In the genomic region with DNA sequence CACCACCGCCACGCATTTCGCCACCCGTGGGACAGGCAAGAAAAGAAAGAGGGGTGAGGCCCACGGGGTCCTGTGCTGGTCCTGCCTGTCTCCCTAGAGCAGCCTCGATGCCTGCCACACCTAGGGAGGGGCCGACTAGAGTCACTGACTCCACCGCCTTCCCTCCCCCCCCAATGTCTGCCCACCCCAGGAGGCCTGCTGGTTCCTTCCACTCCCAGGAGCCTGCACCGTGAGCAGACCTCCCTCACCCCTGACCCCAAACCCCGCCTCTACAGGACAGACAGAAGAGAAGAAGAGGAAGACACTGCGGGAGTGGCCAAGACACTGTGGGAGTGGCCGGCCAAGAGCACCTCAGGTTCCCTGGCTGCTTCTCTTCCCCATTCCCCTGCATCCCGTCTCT, we compare ENCODE assay signal across 10 mouse cellular contexts. TPM values are rescaled to one million over a fixed set of nuclear protein-coding genes. Genes with fewer than 3 reads are reported as not detected.
DNase-seq lines count a peak whose midpoint lies in the region; ATAC-seq and TF ChIP-seq lines count a peak whose summit lies in the region.
"Had no signal": no experiment of that assay in that cellular context is flagged by ENCODE, and none has a peak within 500 bp of the region (broad histone marks: within the 10 kb centered on the region; RNA-seq: fewer than 3 reads in every experiment).

No protein-coding gene starts in this region.

- intact Hi-C loops in left cerebral cortex, postnatal 36 days (cut with DNase I): no loop called here

- H3K27me3 ChIP-seq in heart, embryonic 10.5 days (ENCODE audit: insufficient read depth, poor library complexity, severe bottlenecking): no peaks in the 10 kb centered on the region
- H3K27me3 ChIP-seq in heart, embryonic 15.5 days: no peaks in the 10 kb centered on the region
- no peaks in the 10 kb centered on the region for H3K27me3 ChIP-seq in liver, embryonic 14.5 days (ENCODE audit: control insufficient read depth, insufficient read depth, low read length)

- peak overlapping the region; percentile 49 for H3K4me3 ChIP-seq in heart, embryonic 10.5 days
- peak overlapping the region; percentile 38 for H3K4me3 ChIP-seq in heart, embryonic 15.5 days
- no peak overlapping the region for H3K4me3 ChIP-seq in liver, embryonic 14.5 days (ENCODE audit: insufficient read depth in 1 of 2, low read depth in 2 of 2, low read length in 2 of 2)

- peak overlapping the region; percentile 62 for H3K4me2 ChIP-seq in heart, embryonic 15.5 days
- peak overlapping the region; percentile 17; the same call in 1 of the 2 replicates for H3K4me2 ChIP-seq in liver, embryonic 14.5 days (ENCODE audit: low read depth)

- H3K4me1 ChIP-seq in heart, embryonic 10.5 days: peaks cover 6% of the 10 kb centered on the region
- 0 out of 2 replicates have a peak, but pooled peaks cover 6% of the 10 kb centered on the region for H3K4me1 ChIP-seq in heart, embryonic 15.5 days (replicated peaks)
- H3K4me1 ChIP-seq in liver, embryonic 14.5 days (replicated peaks; ENCODE audit: control insufficient read depth in 2 of 2, insufficient read depth in 2 of 2, low read length in 1 of 2): no peaks in the 10 kb centered on the region

- H3K36me3 ChIP-seq in heart, embryonic 10.5 days: peaks cover 6% of the 10 kb centered on the region; the same call in 1 of the 2 replicates
- no peaks in the 10 kb centered on the region for H3K36me3 ChIP-seq in heart, embryonic 15.5 days
- H3K36me3 ChIP-seq in liver, embryonic 14.5 days (replicated peaks; ENCODE audit: control insufficient read depth, insufficient read depth, low read depth): no peaks in the 10 kb centered on the region

- 32% methylated on average over 13 of the region's 13 CpGs for WGBS in heart, embryonic 10.5 days
- 27% methylated on average over 11 of the region's 13 CpGs for WGBS in heart, embryonic 15.5 days
- WGBS in liver, embryonic 14.5 days (ENCODE audit: insufficient replicate concordance): 27% methylated on average over 12 of the region's 13 CpGs

- H3K27ac ChIP-seq in heart, embryonic 10.5 days: peak overlapping the region; percentile 47; the same call in 1 of the 2 replicates
- H3K27ac ChIP-seq in heart, embryonic 15.5 days: no peak overlapping the region
- H3K27ac ChIP-seq in liver, embryonic 14.5 days: no peak overlapping the region

- no peak for TF ChIP-seq EP300 in liver, embryonic 14.5 days (IDR thresholded peaks at IDR 0.05; ENCODE audit: low read depth)

- ATAC-seq in heart, embryonic 15.5 days (replicated peaks; ENCODE audit: insufficient number of reproducible peaks, insufficient read depth, low FRiP score, low read depth): 0 out of 2 replicates have a peak, but pooled peaks have one; percentile 50
- peak; percentile 48 for ATAC-seq in liver, embryonic 14.5 days (ENCODE audit: insufficient read depth)

- no peak for DNase-seq in heart, embryonic 10.5 days (ENCODE audit: low spot score)
- no peak for DNase-seq in heart, adult 9 months (ENCODE audit: low spot score in 2 of 2)
- peak; percentile 25 for DNase-seq in CD4-positive, CD25-positive, alpha-beta regulatory T cell, adult 2 months (ENCODE audit: low read depth, low spot score)
- DNase-seq in liver, embryonic 14.5 days (ENCODE audit: low read depth in 3 of 3, low spot score in 3 of 3): no peak
- DNase-seq in c-Kit-positive CD71-positive TER-119-positive erythroid progenitor cells, embryonic 14.5 days (ENCODE audit: low spot score): no peak
- no peak for DNase-seq in left cerebral cortex, postnatal 36 days (ENCODE audit: low spot score in 2 of 2)
- no peak for DNase-seq in adrenal gland, adult 18-20 months (ENCODE audit: low spot score in 2 of 2)
- DNase-seq: cerebellum, adult 18-20 months; kidney, adult 8-10 months had no signal

- TF ChIP-seq CTCF in liver, embryonic 14.5 days (IDR thresholded peaks at IDR 0.05; ENCODE audit: low read depth): no peak

- peaks cover 5% of the 10 kb centered on the region for H3K9me3 ChIP-seq in heart, embryonic 10.5 days
- H3K9me3 ChIP-seq in heart, embryonic 15.5 days (replicated peaks): no peaks in the 10 kb centered on the region
- no peaks in the 10 kb centered on the region for H3K9me3 ChIP-seq in liver, embryonic 14.5 days (ENCODE audit: control insufficient read depth, low read length)

- H3K9ac ChIP-seq in heart, embryonic 15.5 days: peak overlapping the region; percentile 36; the same call in 1 of the 2 replicates
- H3K9ac ChIP-seq in liver, embryonic 14.5 days (replicated peaks): no peak overlapping the region

RNA-seq across cellular contexts. Expression of a gene that starts 12.5 kb away (rescaled TPM):
- polyA plus RNA-seq in heart, embryonic 10.5 days (2016; fragmentation: Nextera tagmentation; extraction: Ambion mirVana): 10.6 and 11.6 TPM in 2 replicates
- 12.2 and 13.6 TPM in 2 replicates for polyA plus RNA-seq in heart, embryonic 15.5 days (2015; fragmentation: Nextera tagmentation; extraction: Ambion mirVana)
- 3.7 and 5.1 TPM in 2 replicates for polyA plus RNA-seq in liver, embryonic 14.5 days (2012; rRNA removed)
- 8.4 and 10.1 TPM in 2 replicates for polyA plus RNA-seq in liver, embryonic 14.5 days (2014; fragmentation: Nextera tagmentation; extraction: Ambion mirVana)
- 1 to 10 TPM; 4.0 to 6.8 TPM for total RNA-seq in left cerebral cortex, postnatal 36 days (2021)
- 10 to 100 TPM; 21.4 to 23.4 TPM for total RNA-seq in adrenal gland, adult 18-20 months (2021)

Comparison
In these comparisons a context has a peak if more than half of its experiments do, and no peak if none do; other contexts are left out.
1. H3K4me3 ChIP-seq: peak in heart, embryonic 10.5 days (single experiment) and heart, embryonic 15.5 days (single experiment); none in liver, embryonic 14.5 days (0 of 2).